9 mouse cellular contexts compared by ENCODE assay signal in genomic region chr16:14004170-14004569, GRCm38 (mm10). TPM values are rescaled to one million over a fixed set of nuclear protein-coding genes. Genes with fewer than 3 reads are reported as not detected.
DNase-seq lines count a peak whose midpoint lies in the region; ATAC-seq and TF ChIP-seq lines count a peak whose summit lies in the region.
"Had no signal": no experiment of that assay in that cellular context is flagged by ENCODE, and none has a peak within 500 bp of the region (broad histone marks: within the 10 kb centered on the region; RNA-seq: fewer than 3 reads in every experiment).

No protein-coding gene starts in this region.

- no peak overlapping the region for H3K4me3 ChIP-seq in left cerebral cortex, adult 2 months
- H3K4me3 ChIP-seq in embryonic fibroblast, embryonic 13.5 days (ENCODE audit: insufficient read depth, low read length): no peak overlapping the region
- no peak overlapping the region for H3K4me3 ChIP-seq in midbrain, postnatal 0 days (ENCODE audit: low read depth, low read length)

- H3K9me3 ChIP-seq in midbrain, postnatal 0 days (ENCODE audit: low read length): no peaks in the 10 kb centered on the region

- no peak for TF ChIP-seq POLR2A in embryonic fibroblast, embryonic 13.5 days (IDR thresholded peaks at IDR 0.05; ENCODE audit: low read depth, low read length)

- intact Hi-C loops in left cerebral cortex, adult 2 months (cut with DNase I): no loop called here

- H3K9ac ChIP-seq in midbrain, postnatal 0 days (replicated peaks; ENCODE audit: low read length, poor library complexity, severe bottlenecking): no peak overlapping the region

- peak; percentile 35 for TF ChIP-seq CTCF in left cerebral cortex, adult 2 months (IDR thresholded peaks at IDR 0.05)
- peak; percentile 63; the same call in 1 of the 2 replicates for TF ChIP-seq CTCF in embryonic fibroblast, embryonic 13.5 days (IDR thresholded peaks at IDR 0.05; ENCODE audit: borderline replicate concordance, insufficient read depth, low read length)
- peak; percentile 67 for TF ChIP-seq CTCF in midbrain, postnatal 0 days (IDR thresholded peaks at IDR 0.05)

- peaks cover 4% of the 10 kb centered on the region for H3K36me3 ChIP-seq in midbrain, postnatal 0 days (ENCODE audit: insufficient read depth, low read length)

- DNase-seq in left cerebral cortex, adult 2 months (ENCODE audit: extremely low spot score in 1 of 2, low spot score in 2 of 2): no peak
- no peak for DNase-seq in left cerebral cortex, adult 8-10 months (ENCODE audit: low spot score in 2 of 2)
- DNase-seq in kidney, postnatal 25 days: peak; percentile 64 to 85
- peak; percentile 55 for DNase-seq in midbrain, postnatal 0 days (ENCODE audit: low spot score)
- DNase-seq in right cerebral cortex, postnatal 36 days (ENCODE audit: low spot score in 2 of 2): no peak
- no peak for DNase-seq in T-cell, adult 2 months (ENCODE audit: low spot score)
- DNase-seq in right cerebral cortex, postnatal 4 days: no peak

- no peaks in the 10 kb centered on the region for H3K4me1 ChIP-seq in embryonic fibroblast, embryonic 13.5 days (ENCODE audit: control insufficient read depth, insufficient read depth, low read length)
- no peaks in the 10 kb centered on the region for H3K4me1 ChIP-seq in midbrain, postnatal 0 days (ENCODE audit: insufficient read depth, low read length)

- no peaks in the 10 kb centered on the region for H3K27me3 ChIP-seq in midbrain, postnatal 0 days (ENCODE audit: insufficient read depth, low read length)

- H3K4me2 ChIP-seq in midbrain, postnatal 0 days (ENCODE audit: low read depth, low read length, poor library complexity, severe bottlenecking): no peak overlapping the region

- no peak overlapping the region for H3K27ac ChIP-seq in left cerebral cortex, adult 2 months
- H3K27ac ChIP-seq in embryonic fibroblast, embryonic 13.5 days (ENCODE audit: insufficient read depth, low read length): no peak overlapping the region
- no peak overlapping the region for H3K27ac ChIP-seq in midbrain, postnatal 0 days (ENCODE audit: low read depth, low read length)
- H3K27ac ChIP-seq: macrophage had no signal

- no peak; the same call in 1 of the 2 replicates for ATAC-seq in midbrain, postnatal 0 days (ENCODE audit: low FRiP score)

- WGBS in midbrain, postnatal 0 days: 25% methylated on average over 3 of the region's 3 CpGs

RNA-seq across cellular contexts. Expression of gene Ifitm7, which starts 17.5 kb away (rescaled TPM):
- total RNA-seq in left cerebral cortex, adult 2 months (2021): 1 to 10 TPM; 1.3 to 2.0 TPM
- total RNA-seq in left cerebral cortex, adult 8-10 months (2022): 1 to 10 TPM; 1.3 to 2.5 (median 1.8) TPM
- polyA plus RNA-seq in embryonic fibroblast, embryonic 13.5 days (2011; ENCODE audit: insufficient read length, low read depth, missing spikeins): not detected in 2 replicates
- total RNA-seq in midbrain, postnatal 0 days (2014; rRNA removed): 0.60 TPM in 1 of 2 replicates, not detected in the other
- 0.91 and 1.0 TPM in 2 replicates for polyA plus RNA-seq in midbrain, postnatal 0 days (2015; fragmentation: Nextera tagmentation; extraction: Ambion mirVana)
- polyA plus RNA-seq: macrophage had no signal

RNA-seq across cellular contexts. Expression of gene 2900011O08Rik, which starts 17.8 kb away (rescaled TPM):
- 100 to 1,000 TPM; 272 to 289 TPM for total RNA-seq in left cerebral cortex, adult 2 months (2021)
- 100 to 1,000 TPM; 258 to 289 (median 281) TPM for total RNA-seq in left cerebral cortex, adult 8-10 months (2022)
- polyA plus RNA-seq in embryonic fibroblast, embryonic 13.5 days (2011; ENCODE audit: insufficient read length, low read depth, missing spikeins): 0.65 and 1.1 TPM in 2 replicates
- 169 TPM in 2 replicates for total RNA-seq in midbrain, postnatal 0 days (2014; rRNA removed)
- polyA plus RNA-seq in midbrain, postnatal 0 days (2015; fragmentation: Nextera tagmentation; extraction: Ambion mirVana): 222 and 234 TPM in 2 replicates
- polyA plus RNA-seq: macrophage had no signal

Comparison
In these comparisons a context has a peak if more than half of its experiments do, and no peak if none do; other contexts are left out.
1. DNase-seq: peak in kidney, postnatal 25 days (2 of 2) and midbrain, postnatal 0 days (single experiment); none in left cerebral cortex, adult 2 months (0 of 2), left cerebral cortex, adult 8-10 months (0 of 2), right cerebral cortex, postnatal 36 days (0 of 2), T-cell, adult 2 months (single experiment) and right cerebral cortex, postnatal 4 days (single experiment).
2. Peak in every context shown above with its lines, with median percentiles within 50 percentile points of each other: CTCF ChIP-seq.